Mouse (Mus musculus) cerebellum, adult 2 months (tissue): Measurements from ENCODE around the gene 3100002H09Rik. TPM values are rescaled to one million over a fixed set of nuclear protein-coding genes. Genes with fewer than 3 reads are reported as not detected.

ENCODE experiments used
- DNase-seq, 2 experiments: peaks; one replicate each; pipeline ENCODE4 v3.0.0; 2021
- H3K27ac ChIP-seq: fragments of 200-500 bp; 2 replicates; pipeline ENCODE4 v1.5.1; 2012; ENCODE audit warnings: low read length, control low read depth, inconsistent platforms; ENCODE audit not compliant: insufficient read depth
- H3K27me3 ChIP-seq: fragments of 200-500 bp; 2 replicates; pipeline ENCODE4 v1.6.1; 2012; ENCODE audit warnings: inconsistent platforms, mild to moderate bottlenecking, low read length, moderate library complexity; ENCODE audit not compliant: control insufficient read depth, insufficient read depth
- H3K4me1 ChIP-seq: fragments of 200-500 bp; 2 replicates; pipeline ENCODE4 v1.6.1; 2011; ENCODE audit warnings: low read length; ENCODE audit not compliant: control insufficient read depth, insufficient read depth
- H3K4me3 ChIP-seq: fragments of 200-500 bp; replicated peaks from 2 replicates; pipeline ENCODE3; 2011; ENCODE audit warnings: mild to moderate bottlenecking, low read depth, low read length, control low read depth; ENCODE audit not compliant: insufficient read depth
- CTCF ChIP-seq: fragments of 200-500 bp; IDR thresholded peaks from 2 replicates; pipeline ENCODE4 v1.5.1; 2011; ENCODE audit warnings: low read depth, mild to moderate bottlenecking, control low read depth, low read length, moderate library complexity, borderline replicate concordance; ENCODE audit not compliant: insufficient read depth
- POLR2A ChIP-seq: fragments of 200-500 bp; IDR thresholded peaks from 2 replicates; pipeline ENCODE4 v1.6.1; 2011; ENCODE audit warnings: low read length, control low read depth, borderline replicate concordance; ENCODE audit not compliant: insufficient read depth
- WGBS: fragments of 180-500 bp; shearing (Covaris S2); methylation state at CpG from one replicate; pipeline ENCODE4 v1.1.7; 2018; 5-methylcytosine and 5-hydroxymethylcytosine counted together
- polyA plus RNA-seq: library from polyadenylated mRNA; depleted of rRNA; stranded (reverse); fragments of >200 nt; gene quantifications from 2 replicates; pipeline ENCODE4 v1.2.3, GENCODE M21; 2012; rRNA removed

The 3100002H09Rik gene
- polyA plus RNA-seq, 1 experiment = not detected

DNA sequence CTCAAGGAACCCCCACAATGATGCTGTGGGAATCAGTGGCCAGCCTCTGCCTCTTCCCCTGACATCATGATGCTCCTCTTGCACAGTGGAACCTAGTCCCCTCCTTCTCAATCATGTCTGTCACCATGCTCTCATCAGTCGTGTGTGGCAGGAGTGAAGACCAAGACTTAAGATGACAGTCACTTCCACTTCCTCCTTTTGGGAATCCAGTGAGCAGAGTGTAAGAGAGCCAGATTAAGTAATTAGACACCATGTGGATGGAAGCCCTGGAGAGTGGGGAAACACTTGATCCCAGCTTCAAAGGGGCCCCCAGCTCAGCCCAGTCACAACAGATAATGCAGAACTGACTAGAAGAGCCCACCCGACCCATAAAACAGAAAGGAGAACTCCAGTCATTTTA lies 47.2 kb downstream of the 3100002H09Rik start:
- no peak for DNase-seq
- Histone ChIP-seq H3K27ac (no peak overlapping the region), H3K4me1 (no peaks in the 10 kb centered on the region), H3K27me3 (no peaks in the 10 kb centered on the region; the same call in 1 of the 2 replicates), H3K4me3 (no peak overlapping the region)
- TF ChIP-seq CTCF = no peak
- no peak for TF ChIP-seq POLR2A
- 34% methylated on average over 2 of the region's 2 CpGs for WGBS

DNA sequence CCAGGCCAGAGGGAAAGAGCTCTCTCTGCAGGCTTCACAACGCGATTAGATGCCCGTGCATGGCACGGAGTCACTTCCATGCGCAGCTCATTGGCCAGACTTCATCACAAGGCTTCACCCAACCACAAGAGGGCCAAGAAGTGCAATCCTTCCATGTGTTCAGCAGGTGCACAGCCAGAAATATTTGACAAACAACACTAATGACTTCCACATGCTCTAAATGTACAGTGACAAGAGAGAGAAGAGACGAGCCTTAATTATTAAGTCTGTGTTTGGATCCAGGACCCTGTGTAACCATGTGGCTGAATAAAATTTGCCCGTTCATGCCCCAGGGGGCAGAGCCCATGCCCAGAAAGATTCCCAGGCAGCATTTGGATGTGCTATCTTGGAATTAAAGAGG lies 47.9 kb downstream of the 3100002H09Rik start:
- peak in 1 of 2 experiments; percentile 23 for DNase-seq
- no peaks in the 10 kb centered on the region; the same call in 1 of the 2 replicates for H3K27me3 ChIP-seq
- H3K27ac ChIP-seq = no peak overlapping the region
- 4% methylated on average over 7 of the region's 7 CpGs for WGBS
- TF ChIP-seq POLR2A (no peak), CTCF (peak; percentile 12; the same call in 1 of the 2 replicates)
- no peak overlapping the region for H3K4me3 ChIP-seq
- H3K4me1 ChIP-seq = no peaks in the 10 kb centered on the region

Other genes starting within 250 kb of the 3100002H09Rik start
- gene Pou3f1, start 46.0 kb upstream of the 3100002H09Rik start, polyA plus RNA-seq = 2.3 and 3.3 TPM in 2 replicates
- 19.2 and 19.4 TPM in 2 replicates for gene Utp11, start 82.8 kb upstream of the 3100002H09Rik start, polyA plus RNA-seq
- 1.4 and 1.6 TPM in 2 replicates for gene Fhl3, start 89.9 kb upstream of the 3100002H09Rik start, polyA plus RNA-seq
- 40.5 and 45.2 TPM in 2 replicates for gene Sf3a3, start 104.0 kb upstream of the 3100002H09Rik start, polyA plus RNA-seq
- 92.4 and 102 TPM in 2 replicates for gene Inpp5b, start 131.0 kb upstream of the 3100002H09Rik start, polyA plus RNA-seq
- 14.9 and 17.0 TPM in 2 replicates for gene Mtf1, start 191.3 kb upstream of the 3100002H09Rik start, polyA plus RNA-seq
- gene Yrdc, start 239.9 kb upstream of the 3100002H09Rik start, polyA plus RNA-seq = 42.1 and 52.5 TPM in 2 replicates
- gene 1110065P20Rik, start 240.4 kb upstream of the 3100002H09Rik start, polyA plus RNA-seq = 85.5 and 85.8 TPM in 2 replicates